Mouse (Mus musculus): ENCODE results near the gene Cnr2. TPM values are rescaled to one million over a fixed set of nuclear protein-coding genes. Genes with fewer than 3 reads are reported as not detected.

Cnr2 gene
- polyA plus RNA-seq, 1 experiment from 2014 or later, result 0.17 TPM

DNA sequence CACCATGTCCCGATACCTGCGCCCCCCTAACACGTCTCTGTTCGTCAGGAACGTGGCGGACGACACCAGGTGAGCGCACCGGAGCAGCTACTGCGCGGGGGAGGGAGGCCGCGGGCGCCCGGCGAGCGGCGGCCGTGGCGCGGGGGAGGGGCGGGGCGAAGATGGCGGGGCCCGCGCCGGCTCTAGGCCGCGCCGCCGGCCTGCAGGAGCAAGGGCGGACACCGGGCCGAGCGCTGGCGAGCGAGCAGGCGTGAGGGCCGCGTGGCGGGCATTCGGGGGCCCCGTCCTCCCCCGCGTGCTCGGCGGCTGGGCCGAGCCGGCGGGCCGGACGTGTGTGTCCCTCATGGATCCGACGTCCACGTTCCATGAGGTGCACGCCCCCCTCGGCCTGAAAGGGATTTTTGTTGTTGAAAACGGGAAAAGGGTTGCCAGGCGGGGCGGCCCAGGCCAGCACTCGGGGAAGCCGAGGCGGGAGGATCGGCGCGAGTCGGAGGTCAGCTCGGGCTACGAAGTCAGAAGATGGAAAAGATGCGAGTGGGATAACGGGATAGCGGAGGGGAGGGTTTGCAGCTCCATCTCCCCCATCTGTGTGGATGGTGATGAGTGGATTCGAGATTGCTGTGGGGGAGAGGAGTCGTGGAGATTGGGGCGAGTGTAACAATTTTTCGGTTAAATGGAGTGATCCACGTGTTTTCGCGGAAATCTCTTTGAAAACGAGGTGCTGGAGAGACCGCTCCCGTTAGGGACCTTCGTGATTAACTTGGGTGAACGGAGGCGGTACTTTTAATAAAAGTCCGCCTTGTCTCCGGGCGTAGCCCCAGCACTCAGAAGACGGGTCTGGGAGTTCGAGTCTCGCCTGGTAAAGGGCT lies 38.7 kb upstream of the Cnr2 start:
- ATAC-seq (ENCODE audit: low FRiP score) (peak; percentile 83), DNase-seq (ENCODE audit: low spot score) (peak; percentile 53)
- no peaks in the 10 kb centered on the region for H3K36me3 ChIP-seq (replicated peaks; ENCODE audit: control insufficient read depth, insufficient read depth)
- peak overlapping the region; percentile 82 for H3K4me2 ChIP-seq (replicated peaks)
- H3K4me3 ChIP-seq (replicated peaks; ENCODE audit: low read length), result peak overlapping the region; percentile 84
- no peaks in the 10 kb centered on the region for H3K27me3 ChIP-seq (ENCODE audit: control insufficient read depth, insufficient read depth, low read length)
- under 1% methylated on average over 80 of the region's 91 CpGs for WGBS
- H3K27ac ChIP-seq, result peak overlapping the region; percentile 98
- H3K9me3 ChIP-seq (ENCODE audit: control insufficient read depth, low read length), result no peaks in the 10 kb centered on the region
- peaks cover 52% of the 10 kb centered on the region for H3K4me1 ChIP-seq (replicated peaks; ENCODE audit: control insufficient read depth, insufficient read depth, low read length)
- H3K9ac ChIP-seq, result peak overlapping the region; percentile 94

DNA sequence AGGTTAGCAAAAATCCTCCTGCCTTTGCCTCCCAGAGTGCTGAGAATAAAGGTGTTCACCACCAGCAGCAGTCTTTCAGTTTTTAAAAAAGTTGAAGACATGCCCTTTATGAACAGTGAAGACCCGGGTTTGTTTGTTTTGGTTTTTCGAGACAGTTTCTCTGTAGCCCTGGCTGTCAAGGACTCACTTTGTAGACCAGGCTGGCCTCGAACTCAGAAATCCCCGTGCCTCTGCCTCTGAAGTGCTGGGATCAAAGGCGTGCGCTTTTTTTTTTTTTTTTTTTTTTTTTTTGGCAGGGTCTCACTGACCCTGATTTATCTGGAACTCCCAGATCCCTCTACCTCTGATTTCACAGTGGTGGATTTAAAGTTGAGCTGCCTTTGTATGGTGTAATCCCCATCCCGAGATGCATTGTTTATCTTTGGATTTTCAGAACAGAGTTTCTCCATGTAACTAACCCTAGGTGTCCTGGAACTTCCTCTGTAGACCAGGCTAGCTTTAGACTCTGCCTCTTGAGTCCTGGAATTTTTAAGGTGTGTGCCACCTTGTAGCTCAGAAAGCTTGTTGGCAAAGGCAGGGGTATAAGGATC lies 37.5 kb upstream of the Cnr2 start:
- H3K4me1 ChIP-seq (replicated peaks; ENCODE audit: control insufficient read depth, insufficient read depth, low read length), result peaks cover 52% of the 10 kb centered on the region
- ATAC-seq (ENCODE audit: low FRiP score) (no peak), DNase-seq (ENCODE audit: low spot score) (no peak)
- peaks cover 12% of the 10 kb centered on the region for H3K36me3 ChIP-seq (replicated peaks; ENCODE audit: control insufficient read depth, insufficient read depth)
- 13% methylated on average over 7 of the region's 7 CpGs for WGBS
- 0 out of 2 replicates have a peak overlapping the region, but pooled peaks have one; percentile 7 for H3K27ac ChIP-seq
- peak overlapping the region; percentile 84 for H3K4me3 ChIP-seq (replicated peaks; ENCODE audit: low read length)
- peak overlapping the region; percentile 94 for H3K9ac ChIP-seq
- H3K27me3 ChIP-seq (ENCODE audit: control insufficient read depth, insufficient read depth, low read length), result no peaks in the 10 kb centered on the region
- H3K9me3 ChIP-seq (ENCODE audit: control insufficient read depth, low read length), result no peaks in the 10 kb centered on the region
- H3K4me2 ChIP-seq (replicated peaks), result peak overlapping the region; percentile 82

DNA sequence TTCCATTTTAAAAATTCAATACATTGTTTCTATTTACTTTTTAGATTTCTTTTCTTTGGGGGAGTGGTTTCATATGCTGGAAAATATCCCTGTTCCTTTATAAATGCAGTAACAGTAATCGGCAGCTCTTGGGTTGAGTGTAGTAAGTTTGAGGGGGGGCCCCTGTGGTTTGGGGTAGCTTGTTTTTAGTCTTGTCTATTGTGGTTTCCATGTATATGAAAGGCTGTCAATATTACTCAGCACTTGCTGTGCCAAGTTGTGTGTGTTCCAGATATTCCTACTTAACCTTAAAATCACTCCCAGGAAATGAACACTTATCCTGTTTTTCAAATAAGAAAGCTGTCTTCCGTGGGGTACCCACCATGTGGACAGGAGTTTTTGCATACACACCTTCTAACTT lies 26.2 kb upstream of the Cnr2 start:
- WGBS, result 72% methylated on average over 2 of the region's 2 CpGs
- no peak overlapping the region for H3K4me2 ChIP-seq (replicated peaks)
- no peak overlapping the region for H3K4me3 ChIP-seq (replicated peaks; ENCODE audit: low read length)
- H3K9me3 ChIP-seq (ENCODE audit: control insufficient read depth, low read length), result no peaks in the 10 kb centered on the region
- ATAC-seq (ENCODE audit: low FRiP score) (no peak), DNase-seq (ENCODE audit: low spot score) (no peak)
- H3K27ac ChIP-seq, result no peak overlapping the region
- H3K36me3 ChIP-seq (replicated peaks; ENCODE audit: control insufficient read depth, insufficient read depth), result peaks cover 38% of the 10 kb centered on the region
- H3K4me1 ChIP-seq (replicated peaks; ENCODE audit: control insufficient read depth, insufficient read depth, low read length), result peaks cover 21% of the 10 kb centered on the region
- no peak overlapping the region for H3K9ac ChIP-seq
- no peaks in the 10 kb centered on the region for H3K27me3 ChIP-seq (ENCODE audit: control insufficient read depth, insufficient read depth, low read length)

DNA sequence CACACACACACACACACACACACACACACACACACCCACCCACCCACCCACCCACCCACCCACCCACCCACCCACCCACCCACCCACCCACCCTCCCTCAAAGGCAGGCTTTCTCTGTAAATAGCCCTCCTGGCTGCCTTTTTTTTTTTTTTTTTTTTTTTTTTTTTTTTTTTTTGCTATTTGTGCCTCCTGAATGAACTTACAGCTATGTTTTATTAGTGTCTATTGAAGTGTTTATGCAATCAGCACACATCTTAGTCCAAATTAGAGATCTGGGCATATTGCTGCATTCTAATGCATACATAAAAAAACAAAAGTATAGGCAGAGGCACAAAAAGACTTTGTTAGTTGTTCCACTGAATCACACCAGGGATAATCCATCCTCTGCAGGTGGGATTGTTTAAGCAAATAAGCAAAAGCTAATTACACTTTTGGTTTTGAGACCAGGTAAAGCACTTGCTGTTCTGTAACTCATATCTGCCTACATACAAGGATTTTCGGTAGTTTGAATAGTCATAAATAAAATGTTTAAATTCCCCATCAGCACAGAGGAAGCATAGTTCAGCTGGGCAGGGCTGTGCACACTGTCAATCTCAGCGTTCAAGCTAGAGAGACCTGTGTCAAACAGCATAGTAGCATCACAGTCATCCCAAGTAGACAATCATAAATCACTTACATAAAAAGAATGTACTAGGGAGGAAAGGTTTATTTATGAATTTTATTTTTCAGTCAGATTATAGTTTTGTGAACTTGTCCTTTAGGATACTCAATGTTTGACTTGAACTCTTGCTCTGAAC lies 24.8 kb upstream of the Cnr2 start:
- ATAC-seq (ENCODE audit: low FRiP score), result no peak
- H3K4me1 ChIP-seq (replicated peaks; ENCODE audit: control insufficient read depth, insufficient read depth, low read length), result peaks cover 32% of the 10 kb centered on the region
- H3K27me3 ChIP-seq (ENCODE audit: control insufficient read depth, insufficient read depth, low read length), result no peaks in the 10 kb centered on the region
- H3K27ac ChIP-seq, result no peak overlapping the region
- DNase-seq (ENCODE audit: low spot score), result no peak
- H3K36me3 ChIP-seq (replicated peaks; ENCODE audit: control insufficient read depth, insufficient read depth), result peaks cover 38% of the 10 kb centered on the region
- H3K9me3 ChIP-seq (ENCODE audit: control insufficient read depth, low read length), result no peaks in the 10 kb centered on the region
- peak overlapping the region; percentile 78 for H3K4me2 ChIP-seq (replicated peaks)
- H3K9ac ChIP-seq, result peak overlapping the region; percentile 44; the same call in 1 of the 2 replicates
- H3K4me3 ChIP-seq (replicated peaks; ENCODE audit: low read length), result 0 out of 2 replicates have a peak overlapping the region, but pooled peaks have one; percentile 2
- WGBS, result 54% methylated on average over 2 of the region's 2 CpGs

DNA sequence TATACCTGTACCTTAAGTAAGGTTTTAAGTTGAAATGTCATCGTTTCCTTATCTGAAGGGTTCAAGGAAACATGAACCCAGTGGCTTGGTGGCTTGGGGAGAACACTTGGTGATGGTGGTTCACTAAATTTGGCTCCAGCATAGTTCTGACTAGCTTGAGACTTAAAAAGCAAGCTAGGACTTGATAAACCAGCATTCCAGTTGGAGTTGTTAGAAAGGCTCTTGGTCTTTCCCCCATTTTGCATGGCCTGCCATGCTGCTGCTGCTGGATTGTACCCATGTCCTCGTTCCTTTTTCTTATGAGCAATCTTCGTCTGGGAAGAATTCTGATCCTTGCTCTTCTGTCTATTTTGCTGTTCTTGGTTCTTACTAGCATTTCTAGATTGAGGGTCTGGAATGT lies 23.2 kb upstream of the Cnr2 start:
- WGBS, result 51% methylated on average over 3 of the region's 3 CpGs

DNA sequence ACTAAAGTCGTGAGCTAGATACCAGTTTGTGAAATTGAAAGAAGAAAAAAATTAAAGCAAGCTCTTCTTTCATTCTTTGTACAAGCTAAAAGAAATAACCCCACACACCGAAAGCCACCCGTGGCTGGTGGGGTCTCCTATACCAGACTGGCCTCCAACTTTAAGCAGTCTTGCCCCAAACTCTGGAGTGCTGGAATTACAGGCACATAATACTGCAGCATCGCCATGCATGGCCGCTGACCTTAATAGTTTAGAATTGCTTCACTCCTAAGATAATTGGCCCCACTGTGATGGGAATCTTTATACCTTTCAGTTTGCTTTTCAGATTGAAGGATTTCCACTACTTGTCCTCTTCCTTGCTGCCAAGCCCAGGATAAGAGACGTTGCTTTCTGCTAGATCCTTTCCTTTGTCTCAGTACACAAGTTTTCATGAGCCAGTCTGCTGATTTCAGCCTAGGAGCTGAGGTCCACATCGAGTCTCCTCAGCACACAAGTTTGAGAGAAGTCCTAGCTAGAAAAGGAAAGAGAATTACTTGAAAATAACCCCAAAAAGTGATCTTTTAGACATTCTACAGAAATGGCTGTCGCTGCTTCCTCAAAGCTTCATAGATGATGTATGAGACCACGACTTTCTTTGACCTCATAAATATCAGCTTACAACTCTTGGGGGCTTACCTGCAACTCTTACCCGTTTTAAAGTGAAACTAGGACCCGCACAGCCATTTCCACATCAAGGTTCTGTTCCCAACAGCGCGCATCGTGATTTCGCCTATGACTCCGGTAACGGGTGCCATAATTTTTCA lies 22.4 kb upstream of the Cnr2 start:
- H3K4me2 ChIP-seq (replicated peaks), result peak overlapping the region; percentile 78
- peak overlapping the region; percentile 99 for H3K27ac ChIP-seq
- no peaks in the 10 kb centered on the region for H3K9me3 ChIP-seq (ENCODE audit: control insufficient read depth, low read length)
- DNase-seq (ENCODE audit: low spot score) (no peak), ATAC-seq (ENCODE audit: low FRiP score) (no peak)
- peaks cover 31% of the 10 kb centered on the region for H3K36me3 ChIP-seq (replicated peaks; ENCODE audit: control insufficient read depth, insufficient read depth)
- peak overlapping the region; percentile 74 for H3K4me3 ChIP-seq (replicated peaks; ENCODE audit: low read length)
- no peaks in the 10 kb centered on the region for H3K27me3 ChIP-seq (ENCODE audit: control insufficient read depth, insufficient read depth, low read length)
- H3K9ac ChIP-seq, result peak overlapping the region; percentile 92
- H3K4me1 ChIP-seq (replicated peaks; ENCODE audit: control insufficient read depth, insufficient read depth, low read length), result peaks cover 46% of the 10 kb centered on the region
- WGBS, result 9% methylated on average over 17 of the region's 17 CpGs

More for the DNA sequence above, 23.2 kb upstream of the Cnr2 start:
- H3K27me3 ChIP-seq (ENCODE audit: control insufficient read depth, insufficient read depth, low read length), result no peaks in the 10 kb centered on the region
- DNase-seq (ENCODE audit: low spot score) (no peak), ATAC-seq (ENCODE audit: low FRiP score) (no peak)
- H3K4me3 ChIP-seq (replicated peaks; ENCODE audit: low read length), result peak overlapping the region; percentile 74
- peak overlapping the region; percentile 92 for H3K9ac ChIP-seq
- peak overlapping the region; percentile 78 for H3K4me2 ChIP-seq (replicated peaks)
- H3K27ac ChIP-seq, result no peak overlapping the region
- peaks cover 31% of the 10 kb centered on the region for H3K36me3 ChIP-seq (replicated peaks; ENCODE audit: control insufficient read depth, insufficient read depth)
- no peaks in the 10 kb centered on the region for H3K9me3 ChIP-seq (ENCODE audit: control insufficient read depth, low read length)
- peaks cover 45% of the 10 kb centered on the region for H3K4me1 ChIP-seq (replicated peaks; ENCODE audit: control insufficient read depth, insufficient read depth, low read length)

DNA sequence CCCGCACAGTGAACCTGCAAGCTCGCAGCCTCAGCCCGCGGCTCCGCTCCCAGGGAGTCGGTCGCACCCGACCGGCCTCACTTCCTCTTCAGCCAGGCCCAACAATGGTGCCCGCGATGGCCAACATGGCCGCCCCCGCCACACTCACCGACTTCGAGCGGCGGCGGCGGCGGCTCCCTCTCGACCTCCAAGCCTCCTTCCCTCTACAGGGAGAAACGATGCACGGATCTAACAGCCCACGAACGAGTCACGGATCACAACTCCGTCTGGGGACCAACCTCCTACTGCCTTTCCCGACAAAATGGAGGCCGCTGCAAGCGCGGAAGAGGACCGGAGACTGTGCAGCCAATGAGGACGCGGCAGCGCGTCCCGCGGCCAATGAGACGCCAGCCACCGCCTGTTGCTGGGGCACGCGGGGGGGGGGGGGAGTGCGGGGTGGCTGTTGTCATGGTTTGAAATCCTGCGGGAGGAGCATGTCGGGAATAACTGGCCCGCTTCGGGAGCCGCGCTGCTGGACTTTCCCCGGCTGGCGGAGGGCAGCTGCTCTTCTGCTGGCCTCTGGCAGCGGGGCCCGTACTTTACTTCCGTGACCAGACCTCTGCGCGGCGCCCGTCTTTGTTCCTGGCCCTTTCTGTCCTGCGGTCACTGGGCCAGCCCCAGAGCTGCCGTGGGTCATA lies 21.5 kb upstream of the Cnr2 start, which contains the start of gene Pnrc2:
Gene Pnrc2, minus strand, starts transcription at position 325 of the 677 bp plus-strand sequence.
- under 1% methylated on average over 54 of the region's 60 CpGs for WGBS
- no peaks in the 10 kb centered on the region for H3K9me3 ChIP-seq (ENCODE audit: control insufficient read depth, low read length)
- H3K4me3 ChIP-seq (replicated peaks; ENCODE audit: low read length), result peak within 1 kb of the TSS; percentile 74
- H3K27ac ChIP-seq, result peak within 1 kb of the TSS; percentile 99
- peak within 1 kb of the TSS; percentile 92 for H3K9ac ChIP-seq
- no peaks in the 10 kb centered on the region for H3K27me3 ChIP-seq (ENCODE audit: control insufficient read depth, insufficient read depth, low read length)
- peaks cover 31% of the 10 kb centered on the region for H3K36me3 ChIP-seq (replicated peaks; ENCODE audit: control insufficient read depth, insufficient read depth)
- ATAC-seq (ENCODE audit: low FRiP score) (peak; percentile 97), DNase-seq (ENCODE audit: low spot score) (peak; percentile 89)
- peak within 1 kb of the TSS; percentile 78 for H3K4me2 ChIP-seq (replicated peaks)
- peaks cover 46% of the 10 kb centered on the region for H3K4me1 ChIP-seq (replicated peaks; ENCODE audit: control insufficient read depth, insufficient read depth, low read length)
